Mouse (Mus musculus) left cerebral cortex, postnatal 14 days (tissue): ENCODE measurements around the gene Palld. TPM values are rescaled to one million over a fixed set of nuclear protein-coding genes. Genes with fewer than 3 reads are reported as not detected.

Source experiments
- DNase-seq, 2 experiments: peaks; one replicate each; pipeline ENCODE4 v3.0.0; 2021 to 2022; ENCODE audit warnings: low spot score in 2 of 2, mixed read lengths in 1 of 2
- intact Hi-C: fragments of 180-260 bp; cut with DNase I; formaldehyde crosslinking; loops from one replicate; pipeline ENCODE4 v1.15.1; 2025
- total RNA-seq, 2 experiments: library from RNA; stranded (reverse); gene quantifications; 2 replicates each; pipeline ENCODE4 v1.2.3; 2021

The Palld gene
- total RNA-seq, 2 experiments from 2014 or later = 4.0 to 4.7 TPM

GRCm38 (mm10) chr8:61617049-61617448 is 285.4 kb downstream of the Palld start:
- intact Hi-C loops = no loop called here
- DNase-seq = no peak

GRCm38 (mm10) chr8:61615711-61616697 is 286.5 kb downstream of the Palld start:
- intact Hi-C loops = no loop called here
- no peak for DNase-seq

GRCm38 (mm10) chr8:61611741-61612140 is 290.7 kb downstream of the Palld start:
- no peak for DNase-seq
- intact Hi-C loops = no loop called here

- intact Hi-C loops = no loop called here
- no peak for DNase-seq
Measured at GRCm38 (mm10) chr8:61611077-61611476, 291.4 kb downstream of the Palld start.

GRCm38 (mm10) chr8:61610546-61610945 is 291.9 kb downstream of the Palld start:
- DNase-seq = no peak
- intact Hi-C loops = no loop called here

- intact Hi-C loops = no loop called here
- DNase-seq = no peak
Measured at GRCm38 (mm10) chr8:61607463-61607813, 295.1 kb downstream of the Palld start.

GRCm38 (mm10) chr8:61606795-61607462 is 295.6 kb downstream of the Palld start:
- intact Hi-C loops = no loop called here
- peak; percentile 59 to 81 for DNase-seq

- intact Hi-C loops = no loop called here
- no peak for DNase-seq
Measured at GRCm38 (mm10) chr8:61604871-61605270, 297.6 kb downstream of the Palld start.

GRCm38 (mm10) chr8:61596889-61597288 is 305.6 kb downstream of the Palld start:
- intact Hi-C loops = no loop called here
- DNase-seq = no peak

- intact Hi-C loops = no loop called here
- DNase-seq = no peak
Measured at GRCm38 (mm10) chr8:61591446-61591845, 311.0 kb downstream of the Palld start.

- intact Hi-C loops = no loop called here
Measured at GRCm38 (mm10) chr8:61590551-61591431, 311.7 kb downstream of the Palld start.

GRCm38 (mm10) chr8:61589972-61590391 is 312.5 kb downstream of the Palld start:
- no peak for DNase-seq
- intact Hi-C loops = no loop called here

More at GRCm38 (mm10) chr8:61590551-61591431, 311.7 kb downstream of the Palld start:
- peak in 1 of 2 experiments; percentile 37 for DNase-seq

GRCm38 (mm10) chr8:61588336-61588735 is 314.2 kb downstream of the Palld start:
- no peak for DNase-seq
- intact Hi-C loops = no loop called here

GRCm38 (mm10) chr8:61587731-61588130 is 314.8 kb downstream of the Palld start:
- intact Hi-C loops = no loop called here
- DNase-seq = no peak

GRCm38 (mm10) chr8:61586529-61586928 is 316.0 kb downstream of the Palld start:
- intact Hi-C loops = no loop called here

GRCm38 (mm10) chr8:61585746-61586145 is 316.7 kb downstream of the Palld start:
- intact Hi-C loops = no loop called here
- no peak for DNase-seq

More at GRCm38 (mm10) chr8:61586529-61586928, 316.0 kb downstream of the Palld start:
- no peak for DNase-seq

- intact Hi-C loops = no loop called here
- no peak for DNase-seq
Measured at GRCm38 (mm10) chr8:61584714-61585383, 317.6 kb downstream of the Palld start.

GRCm38 (mm10) chr8:61582547-61582946 is 319.9 kb downstream of the Palld start:
- intact Hi-C loops = no loop called here
- no peak for DNase-seq

- no peak for DNase-seq
- intact Hi-C loops = no loop called here
Measured at GRCm38 (mm10) chr8:61581259-61581658, 321.2 kb downstream of the Palld start.
